Mouse (Mus musculus) embryonic facial prominence, embryonic 15.5 days (tissue): Measurements from ENCODE around the gene Zfp931. TPM values are rescaled to one million over a fixed set of nuclear protein-coding genes. Genes with fewer than 3 reads are reported as not detected.
"Not testable (repeated sequence)": the region's sequence is repeated elsewhere in the genome, so short reads cannot be mapped to it uniquely, and the experiment has no call there.

Source experiments
- ATAC-seq: fragments of 200-750 bp; cut with Nextera tagmentation; 2 replicates; pipeline ENCODE4 v1.8.0; 2017; ENCODE audit warnings: low read depth, moderate TSS enrichment; ENCODE audit not compliant: insufficient number of reproducible peaks, low FRiP score, low TSS enrichment
- H3K27ac ChIP-seq: fragments of 300-500 bp; sonication (generic); replicated peaks from 2 replicates; pipeline ENCODE4 v1.5.1; 2015; ENCODE audit warnings: mild to moderate bottlenecking, inconsistent platforms
- H3K27me3 ChIP-seq: fragments of 300-500 bp; sonication (generic); 2 replicates; pipeline ENCODE4 v1.6.1; 2015; ENCODE audit warnings: inconsistent platforms
- H3K36me3 ChIP-seq: fragments of 300-500 bp; sonication (generic); 2 replicates; pipeline ENCODE4 v1.6.1; 2015; ENCODE audit warnings: mild to moderate bottlenecking, inconsistent platforms
- H3K4me1 ChIP-seq: fragments of 300-500 bp; sonication (generic); 2 replicates; pipeline ENCODE4 v1.6.1; 2015; ENCODE audit warnings: inconsistent platforms
- H3K4me2 ChIP-seq: fragments of 300-500 bp; sonication (generic); replicated peaks from 2 replicates; pipeline ENCODE4 v1.6.1; 2015; ENCODE audit warnings: mild to moderate bottlenecking, inconsistent platforms
- H3K4me3 ChIP-seq: fragments of 300-500 bp; sonication (generic); replicated peaks from 2 replicates; pipeline ENCODE4 v1.5.1; 2015; ENCODE audit warnings: mild to moderate bottlenecking, inconsistent platforms
- H3K9ac ChIP-seq: fragments of 300-500 bp; sonication (generic); 2 replicates; pipeline ENCODE4 v1.6.1; 2015; ENCODE audit warnings: inconsistent platforms
- H3K9me3 ChIP-seq: fragments of 300-500 bp; sonication (generic); replicated peaks from 2 replicates; pipeline ENCODE4 v1.6.1; 2016; ENCODE audit warnings: inconsistent platforms
- WGBS: fragments of 180-500 bp; shearing (Covaris S2); methylation state at CpG from one replicate; pipeline ENCODE4 v1.1.7; 2015; 5-methylcytosine and 5-hydroxymethylcytosine counted together
- polyA plus RNA-seq: library from polyadenylated mRNA; unstranded; fragments of >200 nt; fragmentation: Nextera tagmentation; extraction: Ambion mirVana; gene quantifications from 2 replicates; pipeline ENCODE4 v1.2.1, GENCODE M21; 2015

Gene Zfp931
- polyA plus RNA-seq, result 15.8 and 16.6 TPM in 2 replicates

- not testable (repeated sequence) for H3K36me3 ChIP-seq, H3K9me3 ChIP-seq, H3K9ac ChIP-seq, H3K27ac ChIP-seq, ATAC-seq, H3K4me1 ChIP-seq, H3K27me3 ChIP-seq
- WGBS, result 0% methylated on average over 2 of the region's 14 CpGs
- peak within 1 kb of the TSS; percentile 47 for H3K4me2 ChIP-seq
- peak within 1 kb of the TSS; percentile 47 for H3K4me3 ChIP-seq
These were observed at the start of gene Zfp931 for GRCm38 (mm10) chr2:178078166-178078717. TSS of gene Zfp931 (minus strand) at chr2:178078476.

- ATAC-seq, result no peak
- Histone ChIP-seq H3K27ac (no peak overlapping the region), H3K4me2 (no peak overlapping the region), H3K9ac (no peak overlapping the region), H3K27me3 (no peaks in the 10 kb centered on the region), H3K36me3 (no peaks in the 10 kb centered on the region), H3K4me1 (0 out of 2 replicates have a peak, but pooled peaks cover 5% of the 10 kb centered on the region), H3K4me3 (no peak overlapping the region), H3K9me3 (no peaks in the 10 kb centered on the region)
- 90% methylated on average over 7 of the region's 7 CpGs for WGBS
These were observed 48.0 kb upstream of the Zfp931 start for GRCm38 (mm10) chr2:178126041-178126820.

DNA sequence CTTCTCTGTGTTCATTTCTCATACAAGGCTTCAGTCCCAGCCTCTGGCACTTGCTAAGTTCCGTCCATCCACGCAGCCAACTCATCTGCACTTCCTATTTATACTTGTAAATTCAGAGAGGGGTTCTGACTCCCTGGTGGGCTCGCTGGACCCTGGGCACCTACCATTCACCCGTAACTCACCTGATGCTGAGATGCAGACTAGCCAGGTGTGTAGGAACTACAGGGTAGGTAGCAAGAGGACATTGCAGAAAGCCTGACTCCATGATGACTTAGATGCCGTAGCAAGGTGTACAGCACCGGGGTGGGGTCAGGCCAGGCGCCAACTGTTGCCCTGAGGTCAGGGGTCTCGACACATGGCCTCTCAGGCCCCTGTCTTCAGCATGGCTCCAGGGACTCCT lies 47.2 kb upstream of the Zfp931 start:
- Histone ChIP-seq H3K9ac (no peak overlapping the region), H3K4me1 (0 out of 2 replicates have a peak, but pooled peaks cover 5% of the 10 kb centered on the region), H3K4me3 (no peak overlapping the region), H3K36me3 (no peaks in the 10 kb centered on the region), H3K27ac (no peak overlapping the region), H3K9me3 (no peaks in the 10 kb centered on the region), H3K4me2 (no peak overlapping the region), H3K27me3 (no peaks in the 10 kb centered on the region)
- ATAC-seq, result no peak
- 71% methylated on average over 8 of the region's 8 CpGs for WGBS

- no peak for ATAC-seq
- peaks cover 19% of the 10 kb centered on the region for H3K4me1 ChIP-seq
- H3K4me3 ChIP-seq, result no peak overlapping the region
- H3K27ac ChIP-seq, result no peak overlapping the region
- no peak overlapping the region for H3K4me2 ChIP-seq
- 77% methylated on average over 15 of the region's 15 CpGs for WGBS
- H3K27me3 ChIP-seq, result peaks cover 12% of the 10 kb centered on the region
- H3K9ac ChIP-seq, result no peak overlapping the region
- H3K9me3 ChIP-seq, result no peaks in the 10 kb centered on the region
- H3K36me3 ChIP-seq, result no peaks in the 10 kb centered on the region
These were observed 45.2 kb upstream of the Zfp931 start for GRCm38 (mm10) chr2:178123466-178123865.

DNA sequence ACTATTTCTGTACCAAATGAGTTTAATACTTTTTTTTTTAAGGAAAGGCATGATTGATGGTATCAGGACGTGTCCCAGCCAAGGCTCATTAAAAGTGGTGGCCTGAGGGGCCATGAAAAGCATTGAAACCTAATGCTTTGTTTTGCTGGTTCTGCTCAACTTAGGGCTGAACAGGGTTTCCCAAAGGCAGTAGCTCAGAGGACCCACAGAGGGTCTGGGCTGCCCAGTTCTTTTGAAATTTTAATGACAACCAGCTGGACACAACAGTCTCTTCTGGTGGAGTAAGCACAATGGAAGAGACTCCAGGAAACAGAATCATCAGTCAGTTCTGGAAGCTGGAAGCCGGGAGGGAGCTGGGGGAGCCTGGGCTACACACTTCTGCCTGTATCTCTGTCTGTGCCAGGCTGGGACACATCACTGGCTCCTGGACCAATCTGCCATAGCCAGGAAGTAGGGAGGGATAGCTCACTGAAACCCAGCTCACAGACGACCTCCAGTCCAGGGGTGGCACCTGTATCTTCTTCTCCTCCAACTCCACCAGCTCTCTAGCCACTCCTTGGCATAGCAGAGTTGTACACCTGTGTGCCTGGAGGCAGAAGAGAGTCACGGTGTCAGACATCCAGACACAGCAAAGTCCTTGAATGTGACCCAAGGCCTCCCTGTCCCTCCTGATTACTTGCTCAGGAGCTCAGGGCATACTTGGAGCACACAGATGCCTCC lies 43.8 kb upstream of the Zfp931 start:
- Histone ChIP-seq H3K9ac (no peak overlapping the region), H3K4me2 (no peak overlapping the region), H3K4me3 (no peak overlapping the region), H3K27me3 (peaks cover 17% of the 10 kb centered on the region), H3K9me3 (no peaks in the 10 kb centered on the region), H3K4me1 (peaks cover 19% of the 10 kb centered on the region), H3K36me3 (no peaks in the 10 kb centered on the region), H3K27ac (no peak overlapping the region; the same call in 1 of the 2 replicates)
- WGBS, result 12% methylated on average over 4 of the region's 4 CpGs
- ATAC-seq, result no peak

DNA sequence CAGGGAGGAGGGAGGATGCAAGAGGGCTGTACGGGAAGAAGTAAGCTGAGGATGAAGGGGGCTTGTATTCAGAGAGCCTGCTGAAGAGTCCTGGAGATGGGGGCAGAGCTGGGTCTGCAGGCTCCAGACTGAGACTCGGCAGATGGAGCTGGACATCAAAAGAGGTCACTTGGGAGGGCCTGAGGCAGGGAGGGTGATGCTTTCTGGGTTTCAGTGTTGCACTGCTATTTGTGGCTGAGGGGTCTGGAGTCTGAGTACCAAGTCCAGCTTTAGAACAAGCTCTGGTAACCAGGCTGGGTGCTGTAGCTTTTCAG lies 43.1 kb upstream of the Zfp931 start:
- Histone ChIP-seq H3K9ac (no peak overlapping the region), H3K9me3 (no peaks in the 10 kb centered on the region), H3K4me3 (no peak overlapping the region), H3K4me2 (no peak overlapping the region), H3K27ac (no peak overlapping the region; the same call in 1 of the 2 replicates), H3K27me3 (peaks cover 17% of the 10 kb centered on the region), H3K36me3 (no peaks in the 10 kb centered on the region), H3K4me1 (peaks cover 19% of the 10 kb centered on the region)
- no peak for ATAC-seq
- WGBS, result 26% methylated on average over 2 of the region's 2 CpGs

DNA sequence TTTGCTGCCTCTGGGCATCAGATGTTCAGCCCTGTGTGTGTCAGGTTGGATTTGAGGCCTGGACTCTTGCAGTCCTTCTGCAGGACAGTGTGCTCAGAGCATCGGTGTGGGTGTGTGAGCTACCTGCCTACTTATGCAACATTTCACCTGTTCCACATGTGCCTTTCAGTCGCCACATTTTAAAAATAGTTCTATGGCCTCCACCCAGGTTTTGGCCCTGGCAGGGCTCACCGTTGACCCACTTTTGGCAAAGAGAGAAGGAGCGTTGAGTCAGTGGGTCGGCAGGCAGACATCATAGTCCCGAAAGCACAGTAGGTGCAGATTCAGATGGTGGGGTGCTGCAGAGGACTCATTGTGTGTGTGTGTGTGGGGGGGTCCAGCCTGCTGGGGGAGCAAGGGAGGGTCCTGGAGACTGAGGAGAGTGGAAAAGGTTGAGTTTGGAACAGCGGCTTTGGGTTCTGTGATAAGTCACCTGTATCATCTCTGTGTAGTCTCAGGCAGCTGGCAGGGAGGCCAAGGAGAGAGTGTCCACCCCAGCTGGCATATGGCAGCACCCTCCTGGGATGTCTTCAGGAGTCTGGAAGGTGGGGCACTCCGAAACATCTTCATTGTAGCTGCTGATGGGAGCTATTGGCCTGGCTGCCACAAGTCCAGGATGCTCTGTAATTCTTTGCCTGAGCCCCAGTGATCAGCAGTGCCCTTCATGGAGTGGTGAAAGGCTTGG lies 42.5 kb upstream of the Zfp931 start:
- 87% methylated on average over 8 of the region's 8 CpGs for WGBS
- H3K27me3 ChIP-seq, result peaks cover 17% of the 10 kb centered on the region
- H3K27ac ChIP-seq, result no peak overlapping the region
- H3K9ac ChIP-seq, result no peak overlapping the region
- no peak overlapping the region for H3K4me2 ChIP-seq
- peaks cover 19% of the 10 kb centered on the region for H3K4me1 ChIP-seq
- H3K4me3 ChIP-seq, result no peak overlapping the region
- no peaks in the 10 kb centered on the region for H3K36me3 ChIP-seq
- H3K9me3 ChIP-seq, result no peaks in the 10 kb centered on the region
- ATAC-seq, result no peak

GRCm38 (mm10) chr2:178120356-178120645 lies 42.0 kb upstream of the Zfp931 start:
- no peaks in the 10 kb centered on the region for H3K9me3 ChIP-seq
- H3K9ac ChIP-seq, result no peak overlapping the region
- no peak overlapping the region for H3K27ac ChIP-seq
- no peaks in the 10 kb centered on the region for H3K36me3 ChIP-seq
- no peak overlapping the region for H3K4me2 ChIP-seq
- no peak overlapping the region for H3K4me3 ChIP-seq
- peaks cover 17% of the 10 kb centered on the region for H3K27me3 ChIP-seq
- peaks cover 19% of the 10 kb centered on the region for H3K4me1 ChIP-seq
- ATAC-seq, result no peak

DNA sequence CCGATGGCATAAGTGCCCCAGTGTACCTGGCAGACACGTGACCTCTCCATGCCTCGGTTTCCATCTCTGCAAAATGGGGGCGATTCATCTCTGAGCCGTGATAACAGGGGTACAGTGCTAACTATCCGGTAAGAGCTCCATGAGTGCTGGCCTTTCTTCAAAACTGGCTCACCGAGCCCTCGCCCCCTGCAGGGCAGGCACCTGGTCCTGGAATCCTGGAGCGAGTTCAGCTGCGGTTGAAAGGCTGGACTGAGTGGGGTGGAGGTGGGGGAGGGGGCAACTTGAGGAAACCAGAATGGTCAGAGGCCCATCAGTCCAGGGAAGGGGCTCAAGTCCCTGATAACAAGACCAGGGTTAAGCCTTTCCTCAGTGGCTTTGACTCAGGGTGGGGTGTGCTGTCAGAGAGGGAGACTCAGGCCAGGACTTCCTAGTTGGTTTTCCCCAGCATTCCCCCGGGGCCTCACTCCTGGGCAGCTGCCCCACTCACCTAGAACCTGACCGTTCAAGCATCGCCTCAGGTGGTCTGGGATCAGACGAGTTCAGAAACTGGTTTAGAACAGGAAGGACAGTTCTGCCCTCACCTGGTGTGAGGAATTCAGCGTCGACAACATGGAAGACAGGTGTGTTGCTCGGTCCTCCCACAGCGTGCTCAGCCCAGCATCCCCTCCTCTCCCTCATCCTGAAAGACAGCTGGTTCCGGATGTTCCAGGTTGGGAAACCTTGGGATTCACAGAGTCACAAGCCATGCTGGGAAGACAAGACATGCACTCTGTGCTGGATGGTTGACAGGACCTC lies 41.5 kb upstream of the Zfp931 start:
- peaks cover 19% of the 10 kb centered on the region for H3K4me1 ChIP-seq
- 0 out of 2 replicates have a peak, but pooled peaks have one; percentile 10 for ATAC-seq
- no peaks in the 10 kb centered on the region for H3K36me3 ChIP-seq
- 22% methylated on average over 19 of the region's 19 CpGs for WGBS
- peak overlapping the region; percentile 89 for H3K4me2 ChIP-seq
- no peaks in the 10 kb centered on the region for H3K9me3 ChIP-seq
- peak overlapping the region; percentile 41 for H3K4me3 ChIP-seq
- H3K27ac ChIP-seq, result no peak overlapping the region
- H3K27me3 ChIP-seq, result peaks cover 17% of the 10 kb centered on the region
- H3K9ac ChIP-seq, result no peak overlapping the region

GRCm38 (mm10) chr2:178118801-178119560 lies 40.7 kb upstream of the Zfp931 start, which contains the start of gene Phactr3:
TSS of gene Phactr3 (plus strand) at chr2:178118975.
- Histone ChIP-seq H3K36me3 (no peaks in the 10 kb centered on the region), H3K9me3 (no peaks in the 10 kb centered on the region), H3K9ac (0 out of 2 replicates have a peak within 1 kb of the TSS, but pooled peaks have one; percentile 10), H3K4me1 (peaks cover 19% of the 10 kb centered on the region), H3K27ac (no peak within 1 kb of the TSS), H3K27me3 (peaks cover 17% of the 10 kb centered on the region), H3K4me2 (peak within 1 kb of the TSS; percentile 89), H3K4me3 (peak within 1 kb of the TSS; percentile 41)
- 1% methylated on average over 45 of the region's 45 CpGs for WGBS
- no peak for ATAC-seq
